In genomic region chr14:62657469-62657868, GRCm38 (mm10) we compare ENCODE assay signal across 31 mouse cellular contexts. TPM values are rescaled to one million over a fixed set of nuclear protein-coding genes. Genes with fewer than 3 reads are reported as not detected.
"Had no signal": no experiment of that assay in that cellular context is flagged by ENCODE, and none has a peak within 500 bp of the region (broad histone marks: within the 10 kb centered on the region; RNA-seq: fewer than 3 reads in every experiment).

No protein-coding gene starts in this region.

- H3K9me3 ChIP-seq: limb, embryonic 12.5 days; limb, embryonic 15.5 days; neural tube, embryonic 12.5 days had no signal

- H3K4me3 ChIP-seq: limb, embryonic 12.5 days; limb, embryonic 15.5 days; neural tube, embryonic 12.5 days had no signal

- H3K27ac ChIP-seq: limb, embryonic 12.5 days; limb, embryonic 15.5 days; liver, embryonic 14.5 days; neural tube, embryonic 12.5 days had no signal

- DNase-seq: kidney, adult 9 months; kidney, postnatal 14 days; kidney, postnatal 4 days; left cerebral cortex, postnatal 4 days; liver, postnatal 0 days; lung, embryonic 14.5 days; lung, postnatal 36 days; midbrain, embryonic 14.5 days; retina, postnatal 1 day; right cerebral cortex, postnatal 25 days; spleen, adult 18-20 months; thymus, adult 2 months; thymus, postnatal 14 days; thymus, postnatal 4 days had no signal

- H3K4me2 ChIP-seq: limb, embryonic 12.5 days; limb, embryonic 15.5 days; liver, embryonic 11.5 days; lung, embryonic 14.5 days; midbrain, embryonic 11.5 days; neural tube, embryonic 12.5 days had no signal

- H3K27me3 ChIP-seq: limb, embryonic 12.5 days; limb, embryonic 15.5 days; neural tube, embryonic 12.5 days had no signal

- H3K4me1 ChIP-seq: limb, embryonic 12.5 days; limb, embryonic 15.5 days; neural tube, embryonic 12.5 days had no signal

- H3K36me3 ChIP-seq: limb, embryonic 12.5 days; limb, embryonic 15.5 days; neural tube, embryonic 12.5 days had no signal

- H3K9ac ChIP-seq: limb, embryonic 12.5 days; limb, embryonic 15.5 days; liver, embryonic 14.5 days; liver, postnatal 0 days; lung, embryonic 14.5 days; neural tube, embryonic 12.5 days had no signal

- ATAC-seq: liver, postnatal 0 days; lung, postnatal 0 days had no signal

RNA-seq across cellular contexts. Expression of gene Serpine3, which starts 6.0 kb away (rescaled TPM):
- total RNA-seq: layer of hippocampus, adult 18-20 months; layer of hippocampus, postnatal 14 days; left cerebral cortex, adult 8-10 months; left cerebral cortex, postnatal 14 days; megakaryocyte-erythroid progenitor cell, adult 5-6 weeks; neutrophil, adult 5-6 weeks had no signal
- polyA plus RNA-seq: kidney, embryonic 16.5 days; limb, embryonic 12.5 days; limb, embryonic 15.5 days; liver, embryonic 11.5 days; liver, embryonic 14.5 days; liver, postnatal 0 days; lung, embryonic 14.5 days; lung, postnatal 0 days; midbrain, embryonic 11.5 days; midbrain, embryonic 14.5 days; midbrain, postnatal 0 days; neural tube, embryonic 12.5 days; stomach, embryonic 16.5 days; testis, adult 2 months; thymus, adult 2 months had no signal
